Mouse (Mus musculus) testis, adult 2 months (tissue): Measurements from ENCODE around the gene Atl3.

Experiments
- CTCF ChIP-seq: fragments of 200-500 bp; IDR thresholded peaks from 2 replicates; pipeline ENCODE4 v1.5.1; 2012; ENCODE audit warnings: low read depth, mild to moderate bottlenecking, inconsistent platforms, low read length, moderate library complexity; ENCODE audit not compliant: control insufficient read depth, insufficient read depth, insufficient replicate concordance
- POLR2A ChIP-seq: fragments of 200-500 bp; IDR thresholded peaks from 2 replicates; pipeline ENCODE4 v1.6.1; 2012; ENCODE audit warnings: low read depth, mild to moderate bottlenecking, inconsistent platforms, low read length, moderate library complexity; ENCODE audit not compliant: control insufficient read depth

DNA sequence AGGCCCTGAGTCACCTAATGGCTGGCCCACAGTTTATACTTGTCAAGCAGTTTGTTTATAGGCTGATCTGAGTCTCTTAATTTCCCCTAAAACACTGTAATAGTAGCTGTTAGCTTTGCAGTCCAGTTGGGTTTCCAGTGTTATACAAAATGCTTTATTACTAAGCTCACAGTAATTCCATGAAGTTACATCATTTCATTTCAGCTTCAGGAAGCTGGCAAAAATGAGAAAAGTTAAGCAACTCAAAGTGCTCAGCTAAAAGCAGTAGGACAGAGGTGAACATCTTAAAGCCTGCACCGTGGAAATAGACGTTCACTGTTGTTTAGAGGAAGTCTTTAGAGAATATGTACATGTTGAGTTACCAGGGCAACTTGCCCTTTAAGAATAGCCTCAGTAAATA, 29.0 kb downstream of the Atl3 start:
- no peak for TF ChIP-seq CTCF
- TF ChIP-seq POLR2A, result no peak
